Mouse (Mus musculus): ENCODE data around the gene Miox. TPM values are rescaled to one million over a fixed set of nuclear protein-coding genes. Genes with fewer than 3 reads are reported as not detected.

Miox gene
- polyA plus RNA-seq, 1 experiment from 2014 or later: not detected

- H3K4me2 ChIP-seq (replicated peaks; ENCODE audit: low read depth): peak overlapping the region; percentile 91
- no peaks in the 10 kb centered on the region for H3K27me3 ChIP-seq (replicated peaks; ENCODE audit: control insufficient read depth, insufficient read depth, low read length)
- no peak for TF ChIP-seq CTCF (IDR thresholded peaks at IDR 0.05; ENCODE audit: low read depth)
- H3K4me1 ChIP-seq (replicated peaks; ENCODE audit: control insufficient read depth, insufficient read depth, low read length): peaks cover 6% of the 10 kb centered on the region; the same call in 1 of the 2 replicates
- H3K9ac ChIP-seq (ENCODE audit: low read depth, low read length): peak overlapping the region; percentile 92
- no peaks in the 10 kb centered on the region for H3K9me3 ChIP-seq (ENCODE audit: control insufficient read depth)
- H3K27ac ChIP-seq (ENCODE audit: low read depth, low read length): no peak overlapping the region
- peak overlapping the region; percentile 99 for H3K4me3 ChIP-seq (ENCODE audit: low read depth, low read length)
- WGBS: 32% methylated on average over 3 of the region's 3 CpGs
- H3K36me3 ChIP-seq (ENCODE audit: control insufficient read depth, insufficient read depth): no peaks in the 10 kb centered on the region
- no peak for ATAC-seq
These were observed 20.1 kb upstream of the Miox start for GRCm38 (mm10) chr15:89314107-89314506.

- Histone ChIP-seq H3K4me1 (replicated peaks; ENCODE audit: control insufficient read depth, insufficient read depth, low read length) (peaks cover 6% of the 10 kb centered on the region; the same call in 1 of the 2 replicates), H3K4me3 (ENCODE audit: low read depth, low read length) (peak overlapping the region; percentile 99), H3K27me3 (replicated peaks; ENCODE audit: control insufficient read depth, insufficient read depth, low read length) (no peaks in the 10 kb centered on the region), H3K27ac (ENCODE audit: low read depth, low read length) (peak overlapping the region; percentile 35; the same call in 1 of the 2 replicates), H3K36me3 (ENCODE audit: control insufficient read depth, insufficient read depth) (no peaks in the 10 kb centered on the region), H3K9ac (ENCODE audit: low read depth, low read length) (peak overlapping the region; percentile 92), H3K9me3 (ENCODE audit: control insufficient read depth) (no peaks in the 10 kb centered on the region), H3K4me2 (replicated peaks; ENCODE audit: low read depth) (peak overlapping the region; percentile 91)
- WGBS: under 1% methylated on average over 57 of the region's 58 CpGs
- peak; percentile 48 for TF ChIP-seq CTCF (IDR thresholded peaks at IDR 0.05; ENCODE audit: low read depth)
- peak; percentile 44 for ATAC-seq
These were observed 19.5 kb upstream of the Miox start for GRCm38 (mm10) chr15:89314511-89315189.

GRCm38 (mm10) chr15:89315190-89315731, 18.9 kb upstream of the Miox start, which contains the start of gene Sbf1:
TSS of gene Sbf1 (minus strand) at chr15:89315311.
- no peaks in the 10 kb centered on the region for H3K36me3 ChIP-seq (ENCODE audit: control insufficient read depth, insufficient read depth)
- H3K9ac ChIP-seq (ENCODE audit: low read depth, low read length): peak within 1 kb of the TSS; percentile 92
- H3K4me3 ChIP-seq (ENCODE audit: low read depth, low read length): peak within 1 kb of the TSS; percentile 99
- peak within 1 kb of the TSS; percentile 91 for H3K4me2 ChIP-seq (replicated peaks; ENCODE audit: low read depth)
- WGBS: under 1% methylated on average over 36 of the region's 37 CpGs
- no peaks in the 10 kb centered on the region for H3K27me3 ChIP-seq (replicated peaks; ENCODE audit: control insufficient read depth, insufficient read depth, low read length)
- H3K27ac ChIP-seq (ENCODE audit: low read depth, low read length): peak within 1 kb of the TSS; percentile 57
- H3K9me3 ChIP-seq (ENCODE audit: control insufficient read depth): no peaks in the 10 kb centered on the region
- H3K4me1 ChIP-seq (replicated peaks; ENCODE audit: control insufficient read depth, insufficient read depth, low read length): peaks cover 6% of the 10 kb centered on the region; the same call in 1 of the 2 replicates
- ATAC-seq: peak; percentile 99
- TF ChIP-seq CTCF (IDR thresholded peaks at IDR 0.05; ENCODE audit: low read depth): peak; percentile 19; the same call in 1 of the 2 replicates

GRCm38 (mm10) chr15:89316146-89316545, 18.1 kb upstream of the Miox start:
- ATAC-seq: no peak
- no peaks in the 10 kb centered on the region for H3K36me3 ChIP-seq (ENCODE audit: control insufficient read depth, insufficient read depth)

GRCm38 (mm10) chr15:89321264-89321663, 12.9 kb upstream of the Miox start:
- Histone ChIP-seq H3K4me1 (replicated peaks; ENCODE audit: control insufficient read depth, insufficient read depth, low read length) (no peaks in the 10 kb centered on the region; the same call in 1 of the 2 replicates), H3K4me3 (ENCODE audit: low read depth, low read length) (no peak overlapping the region), H3K36me3 (ENCODE audit: control insufficient read depth, insufficient read depth) (no peaks in the 10 kb centered on the region), H3K9me3 (ENCODE audit: control insufficient read depth) (no peaks in the 10 kb centered on the region), H3K27me3 (replicated peaks; ENCODE audit: control insufficient read depth, insufficient read depth, low read length) (0 out of 2 replicates have a peak, but pooled peaks cover 4% of the 10 kb centered on the region), H3K9ac (ENCODE audit: low read depth, low read length) (no peak overlapping the region), H3K4me2 (replicated peaks; ENCODE audit: low read depth) (no peak overlapping the region), H3K27ac (ENCODE audit: low read depth, low read length) (no peak overlapping the region)
- no peak for TF ChIP-seq CTCF (IDR thresholded peaks at IDR 0.05; ENCODE audit: low read depth)
- no peak for ATAC-seq
- 70% methylated on average over 8 of the region's 8 CpGs for WGBS

More at GRCm38 (mm10) chr15:89316146-89316545, 18.1 kb upstream of the Miox start:
- no peak overlapping the region for H3K27ac ChIP-seq (ENCODE audit: low read depth, low read length)
- no peaks in the 10 kb centered on the region for H3K9me3 ChIP-seq (ENCODE audit: control insufficient read depth)
- peaks cover 6% of the 10 kb centered on the region; the same call in 1 of the 2 replicates for H3K4me1 ChIP-seq (replicated peaks; ENCODE audit: control insufficient read depth, insufficient read depth, low read length)
- H3K4me3 ChIP-seq (ENCODE audit: low read depth, low read length): no peak overlapping the region
- 73% methylated on average over 11 of the region's 11 CpGs for WGBS
- H3K27me3 ChIP-seq (replicated peaks; ENCODE audit: control insufficient read depth, insufficient read depth, low read length): no peaks in the 10 kb centered on the region
- TF ChIP-seq CTCF (IDR thresholded peaks at IDR 0.05; ENCODE audit: low read depth): peak; percentile 58
- H3K9ac ChIP-seq (ENCODE audit: low read depth, low read length): no peak overlapping the region
- no peak overlapping the region for H3K4me2 ChIP-seq (replicated peaks; ENCODE audit: low read depth)
